Mouse (Mus musculus) ovary, postnatal 10 days (tissue): ENCODE data around the gene Grin1.

Source experiments
- DNase-seq: peaks from one replicate; pipeline ENCODE4 v3.0.0; 2022; ENCODE audit warnings: low spot score

The Grin1 gene

DNA sequence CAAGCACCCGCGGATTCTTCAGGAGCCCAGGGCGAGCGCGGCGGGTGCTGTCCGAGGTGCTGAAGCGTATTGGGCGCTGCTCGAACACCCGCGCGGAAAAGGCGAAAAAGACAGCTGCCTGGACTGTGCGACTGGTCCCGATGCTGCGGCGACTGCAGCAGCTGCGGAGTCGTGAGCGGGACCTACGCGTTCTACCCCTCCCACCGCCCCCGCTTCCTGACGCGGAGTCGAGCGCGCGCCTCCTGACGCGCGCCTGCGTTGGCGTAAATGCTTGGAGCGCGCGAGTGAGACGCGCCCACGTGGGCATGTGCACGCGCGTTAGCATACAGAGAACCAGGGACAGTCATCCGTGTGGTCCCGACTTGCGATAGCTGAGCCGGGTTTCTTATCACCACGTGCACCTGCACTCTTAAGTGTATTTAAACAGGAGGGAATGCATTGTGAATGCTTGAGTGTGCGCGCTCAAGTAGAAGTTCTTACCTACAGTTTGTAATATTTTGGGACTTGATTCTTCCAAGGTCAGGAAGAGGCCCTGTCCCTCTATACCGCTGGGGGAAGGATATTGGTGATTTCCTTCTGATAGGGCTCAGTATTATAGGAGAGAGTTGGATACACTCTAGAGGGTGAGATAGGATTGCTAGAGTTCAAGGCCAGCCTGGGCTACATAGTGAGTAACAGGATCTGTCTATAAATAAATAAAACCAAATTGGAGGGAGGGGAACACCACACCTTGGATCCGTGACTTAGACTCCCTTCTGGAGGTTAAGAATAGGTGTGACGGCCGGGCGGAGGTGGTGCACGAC is at the start of gene Grin1:
Gene Grin1 (minus strand): TSS at position 217 of the 803 bp plus-strand sequence.
- peak; percentile 39 for DNase-seq

DNA sequence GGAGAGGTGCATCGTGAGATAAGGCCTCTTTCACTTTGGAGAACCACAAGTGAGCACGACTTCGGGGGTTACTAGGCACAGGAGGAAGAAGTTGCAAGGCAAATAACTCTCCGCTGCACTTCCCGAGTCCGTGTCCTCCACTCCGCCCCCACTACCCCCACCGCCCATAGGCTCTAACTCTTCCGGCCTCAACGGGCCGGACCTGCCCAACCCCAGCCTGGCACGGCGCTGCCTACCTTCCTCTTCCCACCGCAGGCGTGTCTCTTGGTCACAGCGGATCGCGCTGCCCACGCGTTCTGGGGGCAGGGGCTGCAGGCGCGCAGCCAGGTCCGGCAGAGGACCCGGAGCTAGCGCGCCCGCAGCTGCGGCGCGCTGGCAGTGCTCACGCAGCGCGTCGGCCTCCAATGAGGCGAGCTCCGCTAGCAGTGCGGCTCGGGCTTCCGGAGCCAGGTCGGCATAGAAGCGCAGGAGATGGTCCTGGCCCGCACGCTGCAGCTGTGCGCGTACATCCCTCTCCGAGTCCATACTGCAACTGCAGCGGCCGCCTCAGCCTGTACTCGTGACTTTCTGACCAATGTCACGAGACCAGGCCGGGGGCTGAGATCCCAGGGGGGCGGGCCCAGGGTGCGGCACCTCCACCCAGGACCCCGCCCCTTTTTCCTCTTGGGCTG is 46.2 kb upstream of the Grin1 start, which contains the start of gene Uap1l1:
Gene Uap1l1 (minus strand): TSS at position 592 of the 671 bp plus-strand sequence.
- DNase-seq = peak; percentile 62

DNA sequence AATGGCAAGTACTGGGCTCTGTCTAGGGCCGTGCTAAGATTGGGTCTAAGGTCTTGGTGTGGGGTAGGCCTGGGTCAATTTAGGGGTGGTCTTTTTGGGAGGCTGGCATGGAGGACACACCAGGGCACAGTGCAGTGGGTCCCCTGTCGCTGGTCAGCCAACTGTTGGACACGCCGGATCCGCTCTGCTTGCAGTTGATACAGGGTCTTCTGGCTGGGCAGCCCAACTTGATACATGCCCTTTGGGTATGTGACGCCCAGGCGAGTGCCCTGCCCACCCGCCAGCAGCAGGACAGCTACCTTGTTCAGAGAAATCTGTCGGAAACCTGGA is 45.7 kb upstream of the Grin1 start:
- DNase-seq = no peak

DNA sequence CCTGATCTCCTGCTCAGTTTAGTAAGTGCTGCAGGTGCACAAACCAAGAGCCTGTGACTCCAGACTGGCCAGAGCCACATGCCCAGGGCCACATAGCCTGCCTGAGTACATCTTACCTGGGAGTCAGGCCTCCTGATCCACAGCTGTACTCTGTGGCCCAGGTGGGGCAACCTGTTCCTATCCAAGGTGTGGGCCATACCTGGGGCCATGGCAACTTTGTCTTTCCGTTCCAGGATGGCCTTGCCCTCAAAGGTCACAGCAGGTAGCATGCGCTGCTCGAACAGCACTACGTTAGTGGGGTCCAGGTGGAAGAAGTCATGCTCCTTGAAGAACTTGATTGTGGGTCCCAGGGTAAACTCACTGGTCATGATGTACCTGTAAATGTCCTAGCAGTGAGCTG is 45.3 kb upstream of the Grin1 start:
- DNase-seq = no peak

DNA sequence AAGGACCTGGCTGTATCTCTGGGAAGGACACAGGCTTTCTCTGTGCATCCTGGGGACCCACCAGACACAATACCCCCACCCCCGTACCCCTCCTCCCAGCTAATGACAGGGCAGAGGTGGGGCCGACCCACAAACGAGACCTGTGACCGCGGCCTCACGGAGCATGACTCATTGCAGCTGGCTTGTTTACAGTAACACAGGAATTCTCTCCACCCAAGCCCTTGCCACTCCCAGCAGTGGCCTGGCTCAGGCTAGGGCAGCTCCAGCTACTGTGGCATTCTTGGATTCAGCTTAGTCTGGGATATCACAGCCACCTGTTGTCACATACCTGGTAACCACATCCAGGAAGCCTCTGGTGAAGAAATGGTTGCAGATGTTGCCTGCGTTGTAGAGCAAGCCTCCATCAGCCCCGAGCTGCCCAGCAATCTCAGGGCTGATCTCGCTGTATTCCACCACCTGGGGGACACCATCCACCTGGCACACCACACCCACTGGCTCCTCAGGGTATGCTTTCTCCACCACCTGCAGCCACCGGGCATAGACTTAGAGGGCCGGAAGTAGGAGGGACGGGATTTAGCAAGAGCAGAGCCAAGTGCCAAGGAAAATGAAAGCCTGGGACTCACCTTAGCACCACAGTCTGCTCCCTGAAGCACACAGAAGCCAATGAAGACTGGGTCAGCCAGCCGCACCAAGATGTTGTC is 44.6 kb upstream of the Grin1 start:
- no peak for DNase-seq

DNA sequence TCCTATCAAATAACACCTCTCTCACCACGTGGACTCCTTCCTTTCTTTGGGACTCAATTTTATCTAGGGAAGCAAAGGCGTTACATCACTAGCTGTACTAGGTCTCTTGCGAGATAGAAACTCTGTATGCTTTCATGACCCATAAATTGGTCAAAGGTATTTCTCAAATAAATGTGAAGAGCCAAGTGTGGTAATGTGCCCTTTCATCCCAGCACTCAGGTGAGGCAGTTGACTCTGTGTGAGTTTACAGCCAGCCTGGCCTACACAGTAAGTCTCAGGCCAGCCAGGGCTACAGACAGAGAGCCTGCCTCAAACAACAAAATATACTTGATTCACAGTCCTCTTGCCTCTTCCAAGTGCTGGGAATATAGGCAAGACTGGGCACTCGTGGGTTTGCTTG is 40.9 kb upstream of the Grin1 start:
- DNase-seq = no peak

DNA sequence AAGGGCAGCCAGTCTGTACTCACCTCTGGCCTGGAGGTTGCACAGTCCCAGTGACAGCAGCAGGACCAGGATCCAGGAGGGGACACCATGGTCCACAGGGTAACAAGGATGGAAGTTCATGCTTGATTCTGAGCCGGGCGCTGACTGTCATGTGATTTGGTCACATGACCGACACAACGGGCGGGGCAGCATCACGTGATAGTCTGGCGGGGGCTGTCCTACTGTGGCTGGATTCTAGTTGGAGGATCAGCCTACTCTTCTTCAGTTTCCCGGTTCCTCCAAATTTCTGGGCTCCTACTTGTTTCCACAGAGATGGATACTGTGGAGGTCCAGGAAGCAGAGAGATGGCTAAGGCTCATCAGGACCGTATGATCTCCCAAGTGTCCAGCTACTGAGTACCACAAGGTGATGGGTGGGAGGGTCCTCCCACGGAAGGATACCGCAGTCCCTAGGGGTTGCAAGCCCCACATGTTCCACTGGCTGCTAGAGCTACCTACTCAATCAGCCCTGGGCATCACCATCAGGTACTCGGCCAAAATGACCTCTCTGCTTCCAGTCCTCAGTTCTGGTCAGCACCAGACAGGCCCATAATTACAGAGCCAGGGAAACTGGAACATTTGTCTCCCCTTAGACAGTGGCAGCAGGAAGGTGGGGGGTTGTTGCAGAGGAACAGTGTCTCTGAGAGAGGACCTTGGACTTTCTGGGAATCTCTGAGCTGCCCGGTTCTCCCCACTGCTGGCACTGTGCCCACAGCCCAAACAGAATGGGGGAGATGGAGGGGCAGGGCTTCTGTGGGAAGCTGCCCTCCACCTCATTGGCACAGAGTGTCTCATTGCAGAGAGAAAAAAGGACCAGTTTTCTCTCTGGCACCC is 37.5 kb upstream of the Grin1 start, which contains the start of gene Dpp7:
Gene Dpp7 (minus strand): TSS at position 152 of the 872 bp plus-strand sequence.
- peak; percentile 49 for DNase-seq

DNA sequence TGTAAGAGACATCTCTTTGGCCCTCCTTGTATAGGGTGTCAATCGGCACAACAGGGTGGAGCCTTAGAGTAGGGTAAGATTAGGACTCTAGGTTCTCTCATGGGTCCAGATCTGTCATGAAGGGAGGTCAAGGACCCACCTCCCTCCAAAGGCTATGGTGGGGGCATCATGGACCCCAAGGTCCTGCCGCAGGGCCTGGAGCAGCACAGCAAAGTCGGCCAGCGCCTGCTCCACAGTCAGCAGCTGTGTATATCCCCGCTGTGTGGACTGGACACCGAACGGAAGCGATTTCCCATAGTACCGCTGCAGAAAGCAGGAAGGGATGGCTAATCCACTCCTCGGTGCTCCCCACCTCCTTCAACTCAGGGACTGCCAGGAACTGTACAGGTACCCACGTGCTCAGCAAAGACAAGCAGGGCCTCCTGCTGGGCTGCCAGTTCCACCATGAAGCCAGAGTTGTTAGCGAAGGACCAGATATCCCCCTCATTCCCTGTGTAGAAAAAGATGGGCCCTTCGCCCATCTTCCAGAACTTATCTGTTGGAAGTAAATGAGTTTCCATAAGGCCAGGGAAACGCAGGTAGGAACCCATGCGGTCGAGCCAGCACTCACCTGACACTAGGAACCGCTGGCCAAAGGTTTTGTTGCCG is 36.6 kb upstream of the Grin1 start:
- DNase-seq = no peak

DNA sequence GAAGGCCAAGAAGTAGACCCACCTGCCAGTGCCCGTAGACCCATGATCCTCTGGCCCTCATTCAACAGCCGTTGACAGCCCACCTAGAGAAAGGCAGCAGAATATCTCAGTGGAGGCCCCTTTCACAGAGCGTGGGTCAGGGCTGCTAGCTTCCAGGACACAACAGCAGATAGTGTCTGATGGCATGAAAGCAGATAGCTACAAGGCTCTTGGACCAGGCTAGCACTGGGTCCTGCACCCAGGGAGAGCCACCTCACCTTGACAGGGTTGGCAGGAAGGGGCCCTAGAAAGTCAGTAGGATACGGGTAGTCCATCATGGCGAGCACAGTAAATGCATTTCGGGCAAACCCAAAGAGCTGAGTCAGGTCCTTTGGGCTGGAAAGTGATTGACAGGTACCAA is 35.2 kb upstream of the Grin1 start:
- DNase-seq = no peak

DNA sequence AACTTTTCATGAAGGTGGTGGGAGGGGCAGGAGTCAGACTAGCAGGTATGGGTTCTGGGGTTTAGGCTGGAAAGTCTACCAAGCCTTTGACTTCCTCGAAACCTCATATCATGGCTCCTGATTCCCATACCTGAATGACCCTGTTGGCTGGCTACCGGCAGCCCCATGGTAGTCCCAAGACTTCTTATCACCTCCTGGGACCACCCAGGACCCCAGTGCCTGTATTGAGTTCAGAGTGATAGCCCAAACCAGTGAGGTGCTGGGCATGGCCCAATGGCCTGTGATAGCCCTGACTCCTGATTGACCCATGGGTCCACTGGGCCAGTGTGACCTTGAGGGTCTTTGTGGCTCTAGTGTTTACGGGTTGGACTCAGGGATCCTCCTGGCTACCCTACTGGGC is 31.7 kb upstream of the Grin1 start:
- no peak for DNase-seq

DNA sequence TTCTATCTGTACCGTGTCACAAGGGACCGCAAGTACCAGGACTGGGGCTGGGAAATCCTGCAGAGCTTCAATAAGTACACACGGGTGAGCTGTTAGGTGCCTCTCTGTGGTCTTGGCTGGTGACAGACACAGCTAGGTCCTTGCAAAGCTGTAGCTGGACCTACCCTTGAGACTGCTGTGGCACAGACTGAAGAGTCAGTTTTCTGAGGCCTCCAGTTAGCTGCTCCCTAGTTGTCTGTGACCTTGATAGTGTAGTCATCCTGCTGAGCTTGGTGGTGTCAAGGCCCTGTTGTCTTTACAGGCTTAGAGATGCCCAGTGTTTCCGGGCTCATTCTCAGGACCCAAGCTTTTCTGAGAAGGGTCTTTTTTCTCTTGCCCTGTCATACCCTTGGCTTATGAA is 30.5 kb upstream of the Grin1 start:
- DNase-seq = no peak

DNA sequence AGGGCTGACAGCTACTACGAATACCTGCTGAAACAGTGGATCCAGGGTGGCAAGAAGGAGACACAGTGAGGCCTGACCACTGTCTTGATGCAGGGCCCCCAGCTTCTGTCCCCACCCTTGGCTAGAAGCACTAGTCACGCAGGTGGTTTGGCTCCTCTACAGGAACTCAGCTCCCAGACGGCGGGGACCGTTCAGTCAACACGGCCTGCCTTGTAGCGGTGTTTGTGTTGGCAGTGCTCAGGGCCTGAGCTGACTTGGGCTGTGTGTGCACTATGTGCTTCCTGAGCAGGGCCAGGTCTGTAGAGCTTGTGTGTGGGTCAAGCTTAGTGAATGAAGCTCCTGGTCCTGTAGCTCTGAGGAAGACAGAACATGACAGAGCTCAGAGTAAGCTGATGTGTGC is 29.2 kb upstream of the Grin1 start:
- no peak for DNase-seq

DNA sequence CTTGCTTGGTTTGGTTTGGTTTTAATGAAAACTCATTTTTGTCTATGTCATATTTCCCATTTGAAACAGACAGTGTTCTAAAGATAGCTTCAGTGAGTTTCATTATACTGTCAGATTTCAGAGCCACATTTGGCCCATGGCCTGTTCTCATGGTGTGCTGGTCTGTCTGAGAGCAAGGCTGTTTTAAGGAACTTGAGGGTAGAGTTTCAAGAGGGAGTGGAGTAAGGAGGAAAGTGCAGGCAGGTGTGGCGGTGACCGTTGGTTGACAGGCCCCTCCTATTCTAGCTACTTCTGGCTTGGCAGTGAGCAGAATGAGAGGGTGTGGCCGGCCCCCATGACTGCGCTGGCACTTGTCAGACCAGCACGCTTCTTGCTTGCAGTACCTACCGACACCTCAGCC is 19.3 kb upstream of the Grin1 start:
- no peak for DNase-seq

DNA sequence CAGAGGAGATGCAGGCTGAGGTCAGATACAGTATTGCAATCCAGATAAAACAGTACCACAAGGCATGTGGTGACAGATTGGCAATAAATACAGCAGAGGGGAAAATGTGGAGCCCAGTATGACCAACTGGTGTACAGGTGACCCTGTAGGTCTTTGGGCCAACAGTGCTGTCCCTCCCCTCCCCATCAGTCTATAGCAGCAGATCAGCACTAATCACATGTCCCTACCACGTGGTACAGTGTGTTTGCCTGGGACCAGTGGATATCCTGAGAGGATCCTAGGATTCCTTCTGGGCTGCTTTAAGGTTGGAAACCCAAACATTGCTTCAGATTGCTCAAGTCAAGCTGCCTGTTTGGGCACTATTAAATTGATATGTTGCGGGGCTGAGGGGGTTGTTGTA is 14.6 kb upstream of the Grin1 start:
- no peak for DNase-seq

DNA sequence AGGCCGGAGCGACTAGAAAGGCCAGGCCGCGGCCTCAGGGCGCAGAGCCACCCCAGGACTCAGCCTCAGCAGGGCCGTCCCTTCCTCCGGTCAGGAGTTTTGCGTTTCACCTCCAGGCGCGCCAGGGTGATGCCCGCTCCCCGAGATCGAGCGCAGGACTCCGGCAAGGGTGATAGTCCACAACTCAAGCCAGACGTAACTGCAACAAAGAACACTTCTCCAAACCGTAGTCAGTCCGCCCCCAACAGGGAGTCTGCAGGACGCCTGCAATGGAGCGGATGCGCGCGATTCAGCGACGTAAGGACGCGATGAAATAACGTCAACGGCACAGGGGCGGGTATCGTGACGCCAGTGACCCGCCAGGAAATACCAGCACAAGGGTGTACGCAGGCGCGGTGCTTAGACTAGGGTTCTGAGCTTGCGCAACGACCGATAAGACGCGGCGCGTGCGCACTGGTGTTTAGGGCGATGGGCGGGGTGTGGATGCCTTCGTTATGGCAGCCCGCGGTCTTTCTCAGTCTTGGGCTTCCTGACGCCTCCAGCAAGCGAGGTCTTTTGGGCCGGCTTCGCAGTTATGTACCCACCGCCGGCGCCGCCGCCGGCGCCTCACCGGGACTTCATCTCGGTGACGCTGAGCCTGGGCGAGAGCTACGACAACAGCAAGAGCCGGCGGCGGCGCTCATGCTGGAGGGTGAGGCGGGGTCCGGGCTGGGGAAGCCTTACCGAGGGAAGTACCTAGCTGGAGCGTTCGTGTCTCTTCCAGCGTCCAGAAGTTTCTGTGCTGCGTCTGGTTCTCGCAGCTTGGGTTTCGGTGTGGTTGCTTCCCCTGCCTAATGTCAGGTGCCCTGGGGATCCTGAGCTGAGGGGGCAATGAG is 13.5 kb upstream of the Grin1 start, which contains the start of gene Man1b1:
Gene Man1b1 (plus strand): TSS at position 53 of the 875 bp plus-strand sequence.
- DNase-seq = peak; percentile 99

DNA sequence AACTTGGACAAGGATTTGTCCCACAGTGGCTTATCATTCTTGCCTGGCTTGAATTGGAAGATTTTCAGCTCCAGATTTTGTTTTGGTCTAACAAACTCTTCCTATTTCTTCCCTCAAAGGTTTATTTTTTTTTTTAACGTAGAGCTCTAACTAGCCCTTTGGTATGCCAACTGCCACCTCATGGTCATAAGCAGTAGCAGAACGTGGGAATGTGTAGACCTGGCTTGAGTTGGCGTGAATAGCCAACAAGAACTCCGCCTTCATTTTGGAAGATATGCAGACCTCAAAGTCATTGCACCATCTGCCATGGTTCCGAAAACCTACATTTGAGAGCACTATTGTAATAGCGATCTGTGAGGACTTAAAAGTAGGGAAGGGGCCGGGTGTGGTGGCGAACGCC is 12.5 kb upstream of the Grin1 start:
- DNase-seq = no peak

DNA sequence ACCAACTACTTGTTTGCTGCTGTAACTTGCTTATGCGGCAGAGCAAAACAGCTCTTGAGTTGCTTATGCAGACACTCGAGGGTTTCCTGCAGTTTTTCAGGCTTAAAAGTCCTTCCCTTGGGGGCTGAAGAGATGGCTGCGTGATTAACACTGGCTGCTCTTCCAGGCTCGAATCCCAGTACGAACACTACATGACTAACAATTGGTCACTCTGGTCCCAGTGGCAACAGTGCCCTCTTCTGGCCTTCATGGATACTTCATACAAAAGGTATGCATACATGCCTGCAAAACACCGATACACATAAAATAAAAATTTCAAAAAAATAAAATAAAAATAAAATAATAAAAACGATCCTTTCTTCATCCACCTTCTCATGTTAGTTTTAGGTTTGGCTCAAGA is 9.5 kb upstream of the Grin1 start:
- no peak for DNase-seq

DNA sequence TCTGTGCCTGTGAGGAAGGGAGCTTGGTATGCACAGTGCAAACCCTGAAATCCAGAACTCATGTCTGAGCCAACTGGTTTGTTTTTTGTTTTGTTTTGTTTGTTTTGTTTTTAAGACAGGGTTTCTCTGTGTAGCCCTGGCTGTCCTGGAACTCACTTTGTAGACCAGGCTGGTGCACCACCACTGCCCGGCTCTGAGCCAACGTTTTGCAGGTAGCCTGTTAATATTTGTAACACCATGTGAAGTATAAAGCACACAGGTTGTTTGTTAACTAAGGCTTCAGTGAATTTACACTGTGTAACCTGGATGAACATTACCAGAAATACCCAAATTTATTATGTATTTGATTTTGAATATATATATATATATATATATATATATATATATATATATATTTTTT is 7.0 kb upstream of the Grin1 start:
- DNase-seq = no peak

DNA sequence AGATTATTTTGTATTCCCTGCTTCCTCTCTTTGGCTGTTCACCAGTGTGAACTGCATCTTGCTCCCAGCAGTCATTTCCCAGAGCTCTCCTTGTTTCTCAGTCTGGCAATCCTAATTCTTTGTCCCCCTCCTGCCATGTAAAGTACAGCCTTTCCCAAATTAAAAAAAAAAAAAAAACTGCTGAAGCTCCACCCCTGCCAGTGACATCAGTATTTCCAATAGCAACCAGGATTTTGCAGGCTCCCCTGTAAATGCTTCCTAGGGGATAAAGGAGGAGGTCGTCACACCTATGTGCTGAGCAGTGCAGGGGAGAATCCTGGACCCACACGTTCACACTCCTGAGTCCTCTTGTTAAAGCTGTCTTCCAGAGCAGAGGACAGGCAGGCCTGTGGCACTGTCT is 1.1 kb upstream of the Grin1 start:
- DNase-seq = no peak
